Mouse (Mus musculus): ENCODE data around the gene Sec14l3.

Sec14l3 gene

DNA sequence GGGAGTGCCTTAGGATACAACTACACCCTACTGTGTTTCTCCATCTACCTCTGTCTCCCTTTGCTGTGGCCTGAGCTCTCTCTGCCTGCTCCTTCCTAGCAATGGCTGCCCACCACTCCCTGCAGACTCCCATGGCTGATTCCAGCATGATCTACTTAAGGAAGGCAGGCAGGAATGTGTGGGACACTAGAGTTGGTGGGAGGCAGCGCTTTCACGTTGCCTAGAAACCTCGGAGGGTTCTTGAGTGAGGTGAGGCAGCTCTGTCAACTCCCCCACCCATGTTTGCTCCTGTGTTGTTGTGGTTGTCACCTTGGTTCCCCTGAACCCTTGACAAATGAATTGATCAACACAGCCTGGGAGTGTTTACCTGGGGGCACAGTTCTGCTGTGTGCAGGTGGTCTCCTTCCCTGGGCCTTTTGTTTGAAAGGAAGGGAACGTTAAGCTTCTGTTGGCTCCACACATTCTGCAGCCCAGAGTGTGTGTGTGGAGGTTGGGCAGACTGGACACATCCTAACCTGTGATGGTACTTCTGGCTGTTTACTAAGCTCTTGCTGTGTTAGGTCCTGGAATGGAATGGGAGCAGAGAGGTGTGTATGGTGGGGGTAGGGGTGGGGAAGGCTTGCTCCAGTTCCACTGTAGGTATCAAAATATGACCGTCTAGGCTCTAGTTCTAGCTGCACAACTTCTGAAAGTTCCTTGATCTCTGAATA is 3.6 kb upstream of the Sec14l3 start:
- in situ Hi-C loops (cut with MboI, MseI) = no loop called here

DNA sequence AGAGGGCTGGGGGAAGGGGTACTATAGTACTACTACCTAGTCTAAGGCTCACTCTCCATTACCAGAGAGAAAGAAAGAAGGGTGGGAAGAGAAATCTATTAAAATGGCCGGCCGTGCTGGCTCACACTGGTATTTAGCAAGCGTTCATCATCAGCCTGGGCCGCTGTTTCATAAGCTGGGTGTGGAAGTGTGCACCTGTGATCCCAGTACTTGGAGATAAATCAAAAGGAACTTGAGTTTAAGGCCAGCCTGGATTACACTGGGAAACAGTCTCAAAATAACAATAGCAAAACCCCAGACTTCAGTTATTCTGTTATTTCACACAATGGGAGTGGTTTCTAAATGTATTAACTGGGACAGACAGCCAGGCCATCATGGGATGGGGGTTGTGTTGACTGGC is 2.1 kb upstream of the Sec14l3 start:
- in situ Hi-C loops (cut with MboI, MseI) = no loop called here

DNA sequence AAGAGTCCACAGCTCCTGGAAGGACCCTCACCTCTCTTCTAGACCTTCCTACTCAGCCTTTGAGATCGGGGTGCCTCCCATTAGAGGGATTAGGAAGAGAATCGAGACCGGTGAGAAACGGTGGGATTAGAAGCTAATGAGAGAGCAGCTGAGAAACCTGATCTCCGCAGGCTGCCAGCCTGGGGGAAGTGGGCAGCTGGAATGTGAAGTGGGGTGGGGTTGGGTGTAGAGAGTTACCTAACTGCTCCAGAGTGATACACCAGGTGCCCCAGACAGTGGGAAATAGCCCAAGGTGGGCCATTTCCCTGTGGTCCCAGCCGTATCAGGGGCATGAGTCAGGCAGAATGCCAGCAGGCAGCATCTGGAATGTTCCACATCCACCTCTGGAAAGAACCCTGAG is 1.7 kb upstream of the Sec14l3 start:
- in situ Hi-C loops (cut with MboI, MseI) = no loop called here

DNA sequence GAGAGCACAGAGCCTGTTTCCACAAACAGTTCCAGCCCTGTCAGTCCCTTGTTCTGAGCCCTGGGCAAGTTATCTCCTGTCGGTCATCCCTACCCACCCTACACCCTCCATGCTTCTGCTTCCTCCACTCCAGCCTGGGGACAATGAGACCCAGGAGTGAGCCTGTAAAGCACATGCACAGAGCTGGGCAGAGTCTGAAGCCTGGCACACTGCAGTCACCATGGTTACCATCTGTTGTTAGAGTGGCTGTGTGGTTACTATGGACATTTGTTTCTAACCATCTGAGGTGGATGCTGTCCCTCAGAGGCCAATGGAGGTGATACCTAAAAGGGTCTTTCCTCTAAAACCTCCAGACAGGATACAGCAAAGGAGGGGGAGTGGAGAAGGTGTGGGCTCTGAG is 5.0 kb downstream of the Sec14l3 start:
- in situ Hi-C loops (cut with MboI, MseI) = no loop called here

DNA sequence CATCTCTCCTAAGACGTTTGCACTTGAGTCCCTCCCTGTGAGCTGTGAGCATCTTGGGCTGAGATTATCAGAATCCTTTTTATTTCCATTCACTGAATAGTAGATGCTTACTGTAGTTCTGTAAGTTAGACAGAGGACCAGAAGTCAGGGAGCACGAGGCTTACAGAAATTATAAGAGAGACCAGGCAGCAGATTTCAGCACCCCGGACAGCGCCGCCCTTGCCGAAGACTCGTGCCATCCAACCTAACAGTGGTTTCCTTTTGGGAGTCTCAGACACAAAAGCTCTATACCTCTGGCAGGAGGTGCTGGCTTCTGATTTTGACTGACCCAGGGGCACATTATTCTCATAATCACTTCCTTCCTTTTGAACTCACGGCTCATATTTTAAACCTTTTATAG is 12.0 kb downstream of the Sec14l3 start:
- in situ Hi-C loops (cut with MboI, MseI) = no loop called here

DNA sequence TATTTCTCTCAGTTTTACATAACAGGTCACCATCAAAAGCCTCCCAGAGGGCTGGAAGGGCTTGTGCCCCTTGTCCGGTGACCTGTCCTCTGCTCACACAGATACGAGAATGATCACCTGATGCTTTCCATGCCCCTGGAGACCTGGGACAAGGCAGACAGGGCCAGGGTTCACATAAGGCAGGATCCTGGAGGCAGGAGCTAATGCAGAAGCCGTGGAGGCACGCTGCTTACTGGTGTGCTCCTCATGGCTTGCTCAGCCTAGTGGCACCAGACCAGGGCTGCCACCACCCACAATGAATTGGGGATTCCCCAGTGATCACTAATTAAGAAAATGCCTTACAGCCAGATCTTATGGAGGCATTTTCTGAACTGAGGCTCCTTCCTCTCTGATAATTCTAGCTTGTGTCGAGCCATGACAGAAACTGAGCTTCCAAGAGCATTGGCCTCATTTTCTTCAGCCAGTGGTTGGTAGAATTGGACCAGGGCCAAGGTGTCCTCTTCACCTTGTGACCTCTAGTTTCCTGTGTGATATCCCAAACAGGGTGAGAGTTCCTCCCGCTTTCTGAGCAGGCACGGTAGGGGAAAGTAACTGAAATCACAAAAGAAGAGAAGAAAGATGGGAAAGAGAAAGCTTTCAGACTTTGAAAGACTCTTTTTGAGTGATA is 13.8 kb downstream of the Sec14l3 start:
- in situ Hi-C loops (cut with MboI, MseI) = no loop called here

- in situ Hi-C loops (cut with MboI, MseI) = loop anchor here (5.0 kb wide), 1 partner anchor 38 kb away; no protein-coding TSS in a partner anchor
These were observed 15.6 kb downstream of the Sec14l3 start for GRCm38 (mm10) chr11:4080219-4080618.

DNA sequence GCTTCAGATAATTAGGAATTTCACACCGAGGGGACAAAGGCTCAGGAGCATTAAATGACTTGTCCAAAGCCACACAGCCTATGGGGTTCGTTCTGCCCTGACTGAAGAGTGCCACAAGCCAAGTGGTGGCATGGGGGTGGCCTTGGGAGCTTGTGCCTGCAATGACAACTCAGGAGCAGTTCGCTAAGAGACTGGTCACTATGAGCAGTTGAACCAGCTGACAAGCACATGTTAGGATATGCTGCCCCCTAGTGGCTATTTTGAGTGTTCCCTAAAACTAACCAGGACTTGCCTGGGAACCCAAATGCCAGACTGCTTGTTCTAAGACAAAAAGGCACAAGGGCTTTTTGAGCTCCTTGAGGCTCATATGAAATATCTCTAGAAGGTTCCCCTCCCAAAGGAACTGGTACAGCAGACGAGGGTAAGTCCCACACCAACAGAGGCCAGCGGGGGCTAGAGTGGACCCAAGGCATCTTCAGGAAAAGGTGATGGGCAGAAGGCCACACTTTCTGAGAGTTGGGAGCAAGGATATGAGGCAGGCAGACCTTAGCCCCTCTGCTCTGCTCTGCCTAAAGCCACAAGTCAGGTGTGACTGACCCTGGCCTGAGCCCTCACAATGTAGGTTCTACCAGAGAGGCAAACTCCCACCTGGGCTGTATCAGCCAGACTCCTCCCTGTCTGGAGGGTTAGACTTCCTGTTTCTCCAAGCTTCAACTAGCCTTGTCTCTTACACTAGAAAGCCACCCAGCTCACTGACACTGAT is 18.9 kb downstream of the Sec14l3 start:
- in situ Hi-C loops (cut with MboI, MseI) = loop anchor here (5.0 kb wide), 1 partner anchor 41 kb away; no protein-coding TSS in a partner anchor

- in situ Hi-C loops (cut with MboI, MseI) = loop anchor here (5.0 kb wide), 1 partner anchor 74 kb away; no protein-coding TSS in a partner anchor
These were observed 21.6 kb downstream of the Sec14l3 start for GRCm38 (mm10) chr11:4086246-4086645.

GRCm38 (mm10) chr11:4087267-4087666 is 22.6 kb downstream of the Sec14l3 start:
- in situ Hi-C loops (cut with MboI, MseI) = loop anchor here (5.0 kb wide), 1 partner anchor 75 kb away; no protein-coding TSS in a partner anchor

GRCm38 (mm10) chr11:4093459-4094377 is 29.1 kb downstream of the Sec14l3 start:
- in situ Hi-C loops (cut with MboI, MseI) = no loop called here

- in situ Hi-C loops (cut with MboI, MseI) = no loop called here
These were observed 29.9 kb downstream of the Sec14l3 start for GRCm38 (mm10) chr11:4094378-4095170.

- in situ Hi-C loops (cut with MboI, MseI) = no loop called here
These were observed 30.8 kb downstream of the Sec14l3 start, which contains the start of gene Mtfp1 for GRCm38 (mm10) chr11:4095171-4096053. Mtfp1 (minus strand) TSS chr11:4095445.

GRCm38 (mm10) chr11:4096054-4096984 is 31.7 kb downstream of the Sec14l3 start:
- in situ Hi-C loops (cut with MboI, MseI) = no loop called here

GRCm38 (mm10) chr11:4097091-4097621 is 32.5 kb downstream of the Sec14l3 start:
- in situ Hi-C loops (cut with MboI, MseI) = no loop called here

- in situ Hi-C loops (cut with MboI, MseI) = no loop called here
These were observed 33.5 kb downstream of the Sec14l3 start for GRCm38 (mm10) chr11:4098120-4098519.

GRCm38 (mm10) chr11:4098816-4099215 is 34.2 kb downstream of the Sec14l3 start:
- in situ Hi-C loops (cut with MboI, MseI) = no loop called here

GRCm38 (mm10) chr11:4099447-4099846 is 34.8 kb downstream of the Sec14l3 start:
- in situ Hi-C loops (cut with MboI, MseI) = no loop called here
